Mouse (Mus musculus): ENCODE results near the gene Rundc3b. TPM values are rescaled to one million over a fixed set of nuclear protein-coding genes. Genes with fewer than 3 reads are reported as not detected.

Rundc3b gene
- 4.0 and 6.4 TPM in 2 replicates for polyA plus RNA-seq (2016; fragmentation: Nextera tagmentation; extraction: Ambion mirVana)

DNA sequence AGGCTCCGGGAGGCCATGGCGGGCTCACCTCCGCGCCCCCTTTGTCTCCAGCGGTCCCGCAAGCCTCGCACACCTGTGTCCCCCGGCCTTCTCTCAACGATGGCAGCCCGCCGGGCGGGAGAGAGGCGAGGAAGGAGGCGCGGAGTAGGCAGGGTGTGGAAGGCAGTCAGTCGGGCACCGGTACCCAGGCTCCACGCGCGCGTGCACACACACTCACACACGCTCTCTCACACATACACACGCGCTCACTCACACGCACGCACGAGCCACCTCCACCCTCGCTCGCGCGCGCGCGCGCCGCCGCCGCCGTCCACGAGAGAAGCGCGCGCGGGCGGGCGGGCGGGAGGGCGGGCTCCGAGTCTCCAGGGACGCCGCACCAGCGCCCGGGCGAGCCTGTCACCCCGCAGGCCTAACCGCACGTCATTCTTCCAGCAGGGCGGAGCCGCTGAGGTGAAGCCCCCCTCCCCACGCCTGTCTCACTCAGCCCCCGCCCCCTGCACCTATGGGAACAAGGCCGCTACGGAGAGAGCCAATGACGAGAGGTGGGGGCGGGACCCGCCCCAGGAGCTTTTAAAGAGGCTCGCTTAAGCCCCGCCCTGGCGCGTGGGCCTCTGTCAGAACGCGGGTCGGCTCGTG lies at the start of gene Rundc3b:
Gene Rundc3b, minus strand, starts transcription at position 357 of the 636 bp plus-strand sequence.
- Histone ChIP-seq H3K9me3 (replicated peaks) (no peaks in the 10 kb centered on the region), H3K36me3 (no peaks in the 10 kb centered on the region), H3K4me1 (peaks cover 3% of the 10 kb centered on the region; the same call in 1 of the 2 replicates), H3K27me3 (ENCODE audit: low read depth, poor library complexity, severe bottlenecking) (peaks cover 7% of the 10 kb centered on the region; the same call in 1 of the 2 replicates), H3K27ac (replicated peaks) (peak within 1 kb of the TSS; percentile 88), H3K4me3 (peak within 1 kb of the TSS; percentile 93)
- peak; percentile 92 for DNase-seq (ENCODE audit: low spot score)
- WGBS: under 1% methylated on average over 61 of the region's 74 CpGs

GRCm38 (mm10) chr5:8669606-8670005 lies 46.9 kb upstream of the Rundc3b start:
- Histone ChIP-seq H3K27me3 (ENCODE audit: low read depth, poor library complexity, severe bottlenecking) (no peaks in the 10 kb centered on the region), H3K36me3 (no peaks in the 10 kb centered on the region), H3K27ac (replicated peaks) (no peak overlapping the region), H3K9me3 (replicated peaks) (no peaks in the 10 kb centered on the region), H3K4me3 (no peak overlapping the region), H3K4me1 (no peaks in the 10 kb centered on the region)
- no peak for DNase-seq (ENCODE audit: low spot score)
- WGBS: 88% methylated on average over 1 of the region's 1 CpGs

GRCm38 (mm10) chr5:8667758-8668474 lies 45.2 kb upstream of the Rundc3b start:
- H3K27me3 ChIP-seq (ENCODE audit: low read depth, poor library complexity, severe bottlenecking): no peaks in the 10 kb centered on the region
- H3K27ac ChIP-seq (replicated peaks): no peak overlapping the region
- no peaks in the 10 kb centered on the region for H3K9me3 ChIP-seq (replicated peaks)
- 86% methylated on average over 9 of the region's 9 CpGs for WGBS
- no peaks in the 10 kb centered on the region for H3K36me3 ChIP-seq
- no peak for DNase-seq (ENCODE audit: low spot score)
- H3K4me1 ChIP-seq: no peaks in the 10 kb centered on the region
- no peak overlapping the region for H3K4me3 ChIP-seq

DNA sequence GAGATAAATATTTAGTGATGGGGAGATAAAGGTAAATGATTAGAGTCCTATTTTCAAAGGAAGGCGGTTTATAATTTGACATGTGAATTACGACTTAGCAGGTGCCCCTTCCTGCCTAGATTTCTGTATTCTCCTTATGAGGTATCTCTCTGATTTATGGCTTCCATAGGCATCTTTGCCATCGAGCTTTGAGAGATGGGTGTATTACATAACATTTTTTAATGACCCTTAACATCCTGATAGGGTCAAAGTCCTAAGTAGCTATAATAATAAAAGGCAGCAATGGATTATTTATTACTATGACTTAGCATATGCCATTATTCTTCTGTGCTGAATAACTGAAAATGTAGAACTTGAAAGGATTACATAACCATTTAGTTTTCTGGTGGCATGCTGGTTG lies 41.9 kb upstream of the Rundc3b start:
- Histone ChIP-seq H3K27ac (replicated peaks) (no peak overlapping the region), H3K36me3 (no peaks in the 10 kb centered on the region), H3K4me1 (peaks cover 9% of the 10 kb centered on the region), H3K9me3 (replicated peaks) (no peaks in the 10 kb centered on the region), H3K4me3 (no peak overlapping the region), H3K27me3 (ENCODE audit: low read depth, poor library complexity, severe bottlenecking) (peaks cover 9% of the 10 kb centered on the region; the same call in 1 of the 2 replicates)
- no peak for DNase-seq (ENCODE audit: low spot score)
- WGBS: 84% methylated on average over 3 of the region's 3 CpGs

GRCm38 (mm10) chr5:8660738-8661151 lies 38.0 kb upstream of the Rundc3b start:
- Histone ChIP-seq H3K9me3 (replicated peaks) (no peaks in the 10 kb centered on the region), H3K27ac (replicated peaks) (no peak overlapping the region; the same call in 1 of the 2 replicates), H3K36me3 (no peaks in the 10 kb centered on the region), H3K4me1 (peaks cover 9% of the 10 kb centered on the region), H3K27me3 (ENCODE audit: low read depth, poor library complexity, severe bottlenecking) (peaks cover 9% of the 10 kb centered on the region; the same call in 1 of the 2 replicates), H3K4me3 (peak overlapping the region; percentile 61)
- WGBS: 84% methylated on average over 10 of the region's 10 CpGs
- no peak for DNase-seq (ENCODE audit: low spot score)

GRCm38 (mm10) chr5:8659911-8660737 lies 37.4 kb upstream of the Rundc3b start, which contains the start of gene Abcb1a:
Gene Abcb1a (plus strand): TSS chr5:8660077.
- peak within 1 kb of the TSS; percentile 49; the same call in 1 of the 2 replicates for H3K27ac ChIP-seq (replicated peaks)
- H3K4me1 ChIP-seq: peaks cover 9% of the 10 kb centered on the region
- peak within 1 kb of the TSS; percentile 61 for H3K4me3 ChIP-seq
- no peaks in the 10 kb centered on the region for H3K9me3 ChIP-seq (replicated peaks)
- peaks cover 9% of the 10 kb centered on the region; the same call in 1 of the 2 replicates for H3K27me3 ChIP-seq (ENCODE audit: low read depth, poor library complexity, severe bottlenecking)
- H3K36me3 ChIP-seq: no peaks in the 10 kb centered on the region
- DNase-seq (ENCODE audit: low spot score): peak; percentile 46
- 9% methylated on average over 37 of the region's 37 CpGs for WGBS

DNA sequence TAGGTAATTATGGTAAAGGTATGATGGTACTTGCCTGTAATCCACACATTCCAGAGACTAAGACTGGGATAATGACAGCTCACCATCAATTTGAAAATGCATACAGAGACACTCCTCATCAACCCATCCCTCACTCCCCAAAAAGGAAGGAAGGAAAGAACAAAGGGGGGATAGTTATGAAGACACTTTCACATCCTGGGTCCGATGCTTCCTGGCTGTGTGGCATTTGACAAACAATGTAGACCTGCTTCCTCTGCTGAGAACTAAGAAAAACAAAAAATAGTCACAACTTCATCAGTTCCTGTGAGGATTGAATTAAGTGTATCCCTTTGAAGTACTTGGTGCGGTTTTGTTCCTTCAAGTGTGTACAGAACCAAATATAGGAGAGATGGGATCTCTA lies 29.3 kb upstream of the Rundc3b start:
- Histone ChIP-seq H3K4me3 (no peak overlapping the region), H3K27ac (replicated peaks) (no peak overlapping the region), H3K9me3 (replicated peaks) (no peaks in the 10 kb centered on the region), H3K4me1 (no peaks in the 10 kb centered on the region), H3K27me3 (ENCODE audit: low read depth, poor library complexity, severe bottlenecking) (no peaks in the 10 kb centered on the region), H3K36me3 (no peaks in the 10 kb centered on the region)
- 84% methylated on average over 2 of the region's 2 CpGs for WGBS
- DNase-seq (ENCODE audit: low spot score): no peak

DNA sequence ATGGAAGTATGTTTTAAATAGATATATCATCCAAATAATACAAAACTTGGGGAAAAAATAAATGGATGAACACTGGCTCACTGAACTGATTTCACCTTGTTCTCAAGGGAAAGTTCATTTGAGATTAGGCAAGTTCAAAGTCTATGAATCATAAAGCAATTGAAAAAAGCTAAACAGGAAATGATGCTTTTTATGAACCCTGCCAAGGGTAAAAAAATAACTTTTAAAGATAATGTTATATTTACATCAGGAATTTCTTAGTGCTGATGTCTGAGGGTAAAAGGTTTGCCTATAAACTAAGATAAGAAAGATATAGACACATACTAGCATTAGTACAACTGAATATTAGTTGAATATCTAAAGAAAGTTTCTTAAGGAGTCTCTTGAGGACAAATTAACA lies 26.0 kb upstream of the Rundc3b start:
- no peaks in the 10 kb centered on the region for H3K4me1 ChIP-seq
- no peaks in the 10 kb centered on the region for H3K27me3 ChIP-seq (ENCODE audit: low read depth, poor library complexity, severe bottlenecking)
- no peak for DNase-seq (ENCODE audit: low spot score)
- H3K27ac ChIP-seq (replicated peaks): no peak overlapping the region
- no peaks in the 10 kb centered on the region for H3K9me3 ChIP-seq (replicated peaks)
- no peak overlapping the region for H3K4me3 ChIP-seq
- H3K36me3 ChIP-seq: no peaks in the 10 kb centered on the region

DNA sequence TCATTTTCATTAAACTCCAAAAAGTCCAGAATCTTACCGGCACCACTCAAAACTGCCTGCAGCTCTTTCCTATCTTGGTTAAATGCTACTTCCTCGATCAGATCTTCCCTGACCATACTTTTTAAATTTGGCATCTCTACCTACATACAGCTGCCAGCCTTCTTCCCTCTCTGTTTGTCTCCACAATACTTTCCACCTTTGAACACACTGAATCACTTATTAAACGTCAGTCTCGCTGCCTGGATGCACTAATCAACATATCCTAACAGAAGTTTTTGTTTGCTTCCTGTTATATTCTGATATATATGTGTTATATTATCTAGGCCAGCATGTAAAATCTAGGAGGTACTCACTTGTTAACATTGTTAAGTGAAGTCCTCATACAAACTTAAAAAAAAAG lies 25.5 kb upstream of the Rundc3b start:
- no peak for DNase-seq (ENCODE audit: low spot score)
- Histone ChIP-seq H3K4me1 (no peaks in the 10 kb centered on the region), H3K36me3 (no peaks in the 10 kb centered on the region), H3K4me3 (no peak overlapping the region), H3K27ac (replicated peaks) (no peak overlapping the region), H3K27me3 (ENCODE audit: low read depth, poor library complexity, severe bottlenecking) (no peaks in the 10 kb centered on the region), H3K9me3 (replicated peaks) (no peaks in the 10 kb centered on the region)
- 78% methylated on average over 4 of the region's 4 CpGs for WGBS

DNA sequence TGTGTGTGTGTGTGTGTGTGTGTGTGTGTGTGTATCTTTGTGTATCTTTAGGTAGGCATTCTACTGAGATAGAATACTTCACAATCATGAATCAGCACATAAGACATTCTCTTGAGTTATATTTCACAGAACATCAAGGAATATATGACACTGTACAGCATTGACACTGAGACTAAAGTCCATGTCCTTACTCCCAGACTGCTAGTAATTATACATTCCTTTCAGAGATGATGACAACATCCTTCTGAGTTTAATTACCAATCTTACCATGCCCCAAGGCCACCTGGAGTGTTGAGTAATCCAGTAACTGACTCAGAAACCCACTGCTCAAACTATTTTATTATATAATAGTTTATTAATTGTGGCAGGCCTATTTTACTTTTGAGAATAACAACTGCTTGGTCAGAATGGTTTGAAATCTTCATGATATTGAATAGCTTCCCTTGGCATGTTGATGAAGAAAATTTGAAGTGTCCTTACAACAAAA lies 11.8 kb upstream of the Rundc3b start:
- no peak overlapping the region for H3K4me3 ChIP-seq
- no peaks in the 10 kb centered on the region for H3K4me1 ChIP-seq
- no peaks in the 10 kb centered on the region for H3K27me3 ChIP-seq (ENCODE audit: low read depth, poor library complexity, severe bottlenecking)
- no peak for DNase-seq (ENCODE audit: low spot score)
- no peaks in the 10 kb centered on the region for H3K36me3 ChIP-seq
- H3K9me3 ChIP-seq (replicated peaks): no peaks in the 10 kb centered on the region
- no peak overlapping the region for H3K27ac ChIP-seq (replicated peaks)

DNA sequence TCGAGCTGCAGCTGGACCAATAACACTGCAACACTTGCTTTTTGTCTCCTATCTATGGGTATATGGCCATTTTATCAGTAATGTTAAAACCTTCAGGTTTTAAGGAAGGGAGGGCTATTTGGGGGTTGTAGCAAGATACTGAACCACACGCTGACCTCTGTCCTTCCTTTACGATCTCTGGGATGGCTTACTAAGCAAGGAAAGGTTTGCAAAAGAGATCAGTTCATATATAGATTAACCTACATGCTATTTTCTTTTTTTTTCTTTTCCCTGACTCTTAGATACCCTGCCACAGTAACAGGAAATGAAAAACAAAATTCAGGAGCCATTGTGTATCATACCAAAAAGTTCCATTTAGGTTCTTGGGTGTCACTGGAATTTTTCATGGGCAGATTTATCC lies 10.1 kb upstream of the Rundc3b start:
- Histone ChIP-seq H3K27ac (replicated peaks) (no peak overlapping the region), H3K9me3 (replicated peaks) (no peaks in the 10 kb centered on the region), H3K36me3 (no peaks in the 10 kb centered on the region), H3K4me1 (no peaks in the 10 kb centered on the region), H3K27me3 (ENCODE audit: low read depth, poor library complexity, severe bottlenecking) (no peaks in the 10 kb centered on the region), H3K4me3 (no peak overlapping the region)
- no peak for DNase-seq (ENCODE audit: low spot score)
- WGBS: 85% methylated on average over 3 of the region's 3 CpGs

DNA sequence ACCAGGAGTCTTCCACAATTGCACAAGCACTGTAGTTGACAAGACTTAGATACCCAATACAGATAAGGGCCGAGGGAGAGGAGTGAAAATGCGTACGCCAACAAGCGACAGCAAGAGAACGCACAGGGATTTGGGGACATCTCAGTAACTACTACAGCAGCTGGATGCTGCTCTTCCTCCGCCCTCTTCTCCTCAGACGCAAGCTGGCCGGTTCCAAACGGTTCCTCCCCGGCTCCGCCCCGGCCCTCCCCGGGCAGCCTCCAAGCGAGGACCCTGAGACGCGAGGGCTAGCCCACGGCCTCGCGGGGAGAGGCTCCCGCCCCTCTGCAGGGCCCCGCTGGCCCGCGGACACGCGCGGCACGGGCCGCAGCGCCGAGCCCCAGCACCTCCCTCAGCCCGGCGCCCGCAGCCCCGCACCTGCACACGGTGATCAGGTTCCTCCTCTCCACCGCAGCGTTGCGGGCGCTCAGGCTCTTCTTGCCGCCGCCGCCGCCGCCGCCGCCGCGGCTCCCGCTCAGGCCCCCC lies 619 bp downstream of the Rundc3b start:
- WGBS: 2% methylated on average over 47 of the region's 49 CpGs
- peak; percentile 62 for DNase-seq (ENCODE audit: low spot score)
- Histone ChIP-seq H3K27ac (replicated peaks) (peak overlapping the region; percentile 88), H3K4me1 (peaks cover 3% of the 10 kb centered on the region; the same call in 1 of the 2 replicates), H3K9me3 (replicated peaks) (no peaks in the 10 kb centered on the region), H3K27me3 (ENCODE audit: low read depth, poor library complexity, severe bottlenecking) (peaks cover 7% of the 10 kb centered on the region; the same call in 1 of the 2 replicates), H3K36me3 (no peaks in the 10 kb centered on the region), H3K4me3 (peak overlapping the region; percentile 93)
